Mouse (Mus musculus): Measurements from ENCODE around the gene Gm42372. TPM values are rescaled to one million over a fixed set of nuclear protein-coding genes. Genes with fewer than 3 reads are reported as not detected.
A peak's percentile ranks its signal among the peaks of the same experiment; 100 is the strongest.

Gm42372 gene
- total and polyA plus RNA-seq, 2 experiments from 2014 or later: 9.0 to 48.8 TPM

GRCm38 (mm10) chr7:16955712-16956111 lies 27.2 kb upstream of the Gm42372 start:
- TF ChIP-seq CTCF (IDR thresholded peaks at IDR 0.05): no peak

GRCm38 (mm10) chr7:16956410-16957265 lies 26.2 kb upstream of the Gm42372 start:
- Histone ChIP-seq H3K9me3 (ENCODE audit: low read length) (no peaks in the 10 kb centered on the region), H3K4me3 (ENCODE audit: low read depth, low read length) (no peak overlapping the region), H3K36me3 (ENCODE audit: insufficient read depth, low read length) (no peaks in the 10 kb centered on the region), H3K27ac (ENCODE audit: low read depth, low read length) (peak overlapping the region; percentile 88), H3K4me1 (ENCODE audit: insufficient read depth, low read length) (peaks cover 15% of the 10 kb centered on the region), H3K4me2 (ENCODE audit: low read depth, low read length, poor library complexity, severe bottlenecking) (0 out of 2 replicates have a peak overlapping the region, but pooled peaks have one; percentile 24), H3K27me3 (ENCODE audit: insufficient read depth, low read length) (no peaks in the 10 kb centered on the region), H3K9ac (replicated peaks; ENCODE audit: low read length, poor library complexity, severe bottlenecking) (0 out of 2 replicates have a peak overlapping the region, but pooled peaks have one; percentile 3)
- 21% methylated on average over 15 of the region's 15 CpGs for WGBS
- ATAC-seq (ENCODE audit: low FRiP score) (peak; percentile 63), DNase-seq (ENCODE audit: low spot score) (peak; percentile 84)
- no peak for TF ChIP-seq CTCF (IDR thresholded peaks at IDR 0.05)

More at GRCm38 (mm10) chr7:16955712-16956111, 27.2 kb upstream of the Gm42372 start:
- no peaks in the 10 kb centered on the region for H3K27me3 ChIP-seq (ENCODE audit: insufficient read depth, low read length)
- H3K4me3 ChIP-seq (ENCODE audit: low read depth, low read length): no peak overlapping the region
- DNase-seq (ENCODE audit: low spot score): no peak
- H3K36me3 ChIP-seq (ENCODE audit: insufficient read depth, low read length): no peaks in the 10 kb centered on the region
- no peak overlapping the region for H3K4me2 ChIP-seq (ENCODE audit: low read depth, low read length, poor library complexity, severe bottlenecking)
- no peaks in the 10 kb centered on the region for H3K9me3 ChIP-seq (ENCODE audit: low read length)
- ATAC-seq (ENCODE audit: low FRiP score): no peak
- no peak overlapping the region for H3K9ac ChIP-seq (replicated peaks; ENCODE audit: low read length, poor library complexity, severe bottlenecking)
- 65% methylated on average over 4 of the region's 4 CpGs for WGBS
- H3K4me1 ChIP-seq (ENCODE audit: insufficient read depth, low read length): peaks cover 10% of the 10 kb centered on the region
- H3K27ac ChIP-seq (ENCODE audit: low read depth, low read length): peak overlapping the region; percentile 65; the same call in 1 of the 2 replicates

DNA sequence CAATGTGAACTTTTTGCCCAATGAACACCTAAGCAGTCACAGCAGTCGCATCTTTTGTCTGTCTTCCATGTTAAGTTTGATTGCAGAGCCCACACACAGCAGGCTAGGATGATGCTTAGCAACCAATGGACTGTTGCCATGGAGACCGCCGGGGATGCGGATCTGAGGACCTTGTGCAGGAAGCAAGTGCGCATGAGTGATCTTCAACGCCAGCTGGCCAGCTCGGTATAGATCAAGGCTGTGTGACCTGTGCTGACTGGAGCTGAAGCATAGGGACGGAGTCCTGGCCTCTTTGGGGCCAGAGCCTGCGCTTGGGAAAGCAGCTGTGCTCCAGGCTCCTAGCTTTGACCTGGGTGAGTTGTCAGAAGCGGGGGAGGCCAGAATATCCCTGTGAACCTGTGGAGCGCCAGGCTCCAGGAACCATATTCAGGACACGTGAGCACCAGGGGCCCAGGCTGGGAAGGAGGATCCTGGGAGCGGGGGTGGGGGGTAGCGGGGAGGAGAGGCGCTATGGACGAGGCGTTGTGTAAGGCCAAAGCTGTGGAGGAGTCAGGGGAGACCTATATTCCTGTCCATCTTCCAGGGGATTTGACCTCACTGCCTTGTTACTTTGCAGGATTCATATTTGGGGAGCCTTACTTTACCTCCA lies 23.2 kb upstream of the Gm42372 start, which contains the start of gene Pnmal1:
Pnmal1 (plus strand) TSS at position 141 of the 649 bp plus-strand sequence.
- Histone ChIP-seq H3K36me3 (ENCODE audit: insufficient read depth, low read length) (no peaks in the 10 kb centered on the region), H3K4me3 (ENCODE audit: low read depth, low read length) (peak within 1 kb of the TSS; percentile 42), H3K9ac (replicated peaks; ENCODE audit: low read length, poor library complexity, severe bottlenecking) (peak within 1 kb of the TSS; percentile 66), H3K9me3 (ENCODE audit: low read length) (no peaks in the 10 kb centered on the region), H3K4me2 (ENCODE audit: low read depth, low read length, poor library complexity, severe bottlenecking) (peak within 1 kb of the TSS; percentile 74), H3K27ac (ENCODE audit: low read depth, low read length) (peak within 1 kb of the TSS; percentile 91), H3K27me3 (ENCODE audit: insufficient read depth, low read length) (no peaks in the 10 kb centered on the region), H3K4me1 (ENCODE audit: insufficient read depth, low read length) (peaks cover 15% of the 10 kb centered on the region)
- DNase-seq (ENCODE audit: low spot score) (peak; percentile 98), ATAC-seq (ENCODE audit: low FRiP score) (peak; percentile 90)
- TF ChIP-seq CTCF (IDR thresholded peaks at IDR 0.05): no peak
- 2% methylated on average over 17 of the region's 17 CpGs for WGBS

- no peaks in the 10 kb centered on the region for H3K36me3 ChIP-seq (ENCODE audit: insufficient read depth, low read length)
- no peak overlapping the region for H3K4me3 ChIP-seq (ENCODE audit: low read depth, low read length)
- no peak for DNase-seq (ENCODE audit: low spot score)
- no peak for TF ChIP-seq CTCF (IDR thresholded peaks at IDR 0.05)
- no peaks in the 10 kb centered on the region for H3K27me3 ChIP-seq (ENCODE audit: insufficient read depth, low read length)
- 86% methylated on average over 5 of the region's 5 CpGs for WGBS
- H3K9ac ChIP-seq (replicated peaks; ENCODE audit: low read length, poor library complexity, severe bottlenecking): no peak overlapping the region
- no peaks in the 10 kb centered on the region for H3K9me3 ChIP-seq (ENCODE audit: low read length)
- no peak overlapping the region for H3K27ac ChIP-seq (ENCODE audit: low read depth, low read length)
- peaks cover 15% of the 10 kb centered on the region for H3K4me1 ChIP-seq (ENCODE audit: insufficient read depth, low read length)
- ATAC-seq (ENCODE audit: low FRiP score): no peak
- no peak overlapping the region for H3K4me2 ChIP-seq (ENCODE audit: low read depth, low read length, poor library complexity, severe bottlenecking)
These were observed 21.2 kb upstream of the Gm42372 start for GRCm38 (mm10) chr7:16961678-16962077.

GRCm38 (mm10) chr7:16968414-16968813 lies 14.5 kb upstream of the Gm42372 start:
- H3K36me3 ChIP-seq (ENCODE audit: insufficient read depth, low read length): no peaks in the 10 kb centered on the region
- no peaks in the 10 kb centered on the region for H3K9me3 ChIP-seq (ENCODE audit: low read length)
- no peak for TF ChIP-seq CTCF (IDR thresholded peaks at IDR 0.05)
- DNase-seq (ENCODE audit: low spot score) (no peak), ATAC-seq (ENCODE audit: low FRiP score) (no peak)
- H3K9ac ChIP-seq (replicated peaks; ENCODE audit: low read length, poor library complexity, severe bottlenecking): no peak overlapping the region
- H3K27ac ChIP-seq (ENCODE audit: low read depth, low read length): no peak overlapping the region
- no peak overlapping the region for H3K4me3 ChIP-seq (ENCODE audit: low read depth, low read length)
- H3K4me2 ChIP-seq (ENCODE audit: low read depth, low read length, poor library complexity, severe bottlenecking): no peak overlapping the region
- H3K27me3 ChIP-seq (ENCODE audit: insufficient read depth, low read length): no peaks in the 10 kb centered on the region
- 90% methylated on average over 6 of the region's 6 CpGs for WGBS
- H3K4me1 ChIP-seq (ENCODE audit: insufficient read depth, low read length): no peaks in the 10 kb centered on the region

DNA sequence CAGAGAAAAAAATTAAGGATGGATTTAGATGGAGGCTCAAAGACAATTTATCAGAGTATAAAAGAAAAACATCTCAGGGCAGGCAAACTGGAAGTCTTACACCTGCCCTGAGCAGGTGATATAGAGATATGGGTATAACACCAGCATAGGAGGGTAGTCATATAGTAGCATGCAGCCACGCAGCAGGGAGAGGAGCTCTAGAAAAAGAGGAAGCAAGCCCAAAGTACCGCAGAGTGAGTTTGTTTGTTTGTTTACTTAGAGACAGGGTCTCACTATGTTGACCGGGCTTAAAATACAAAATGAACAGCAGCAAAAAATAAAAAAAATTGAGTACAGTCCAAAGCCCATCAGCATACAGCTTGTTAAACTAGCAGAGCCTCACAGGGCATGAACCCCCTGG lies 11.7 kb upstream of the Gm42372 start:
- ATAC-seq (ENCODE audit: low FRiP score): no peak
- no peaks in the 10 kb centered on the region for H3K4me1 ChIP-seq (ENCODE audit: insufficient read depth, low read length)
- TF ChIP-seq CTCF (IDR thresholded peaks at IDR 0.05): no peak
- H3K9me3 ChIP-seq (ENCODE audit: low read length): no peaks in the 10 kb centered on the region
- no peak overlapping the region for H3K27ac ChIP-seq (ENCODE audit: low read depth, low read length)
- H3K9ac ChIP-seq (replicated peaks; ENCODE audit: low read length, poor library complexity, severe bottlenecking): no peak overlapping the region
- H3K36me3 ChIP-seq (ENCODE audit: insufficient read depth, low read length): no peaks in the 10 kb centered on the region
- no peaks in the 10 kb centered on the region for H3K27me3 ChIP-seq (ENCODE audit: insufficient read depth, low read length)
- H3K4me2 ChIP-seq (ENCODE audit: low read depth, low read length, poor library complexity, severe bottlenecking): no peak overlapping the region
- H3K4me3 ChIP-seq (ENCODE audit: low read depth, low read length): no peak overlapping the region
- 84% methylated on average over 3 of the region's 3 CpGs for WGBS
- no peak for DNase-seq (ENCODE audit: low spot score)

Measured in midbrain, postnatal 0 days (tissue).